Mouse (Mus musculus) lung, postnatal 0 days (tissue): ENCODE measurements around the gene Tst. TPM values are rescaled to one million over a fixed set of nuclear protein-coding genes. Genes with fewer than 3 reads are reported as not detected.

Experiments
- ATAC-seq: fragments of 200-750 bp; cut with Nextera tagmentation; 2 replicates; pipeline ENCODE4 v1.8.0; 2017; ENCODE audit warnings: moderate library complexity
- DNase-seq: peaks from one replicate; pipeline ENCODE4 v3.0.0-alpha.2; 2016; ENCODE audit warnings: low spot score
- H3K27ac ChIP-seq: fragments of 300-500 bp; sonication (generic); 2 replicates; pipeline ENCODE4 v1.5.1; 2014; ENCODE audit warnings: antibody characterized with exemption, mild to moderate bottlenecking, low read length, mixed read lengths
- H3K27me3 ChIP-seq: fragments of 300-500 bp; sonication (generic); replicated peaks from 2 replicates; pipeline ENCODE4 v1.6.1; 2014; ENCODE audit warnings: low read length, mixed read lengths; ENCODE audit not compliant: insufficient read depth
- H3K36me3 ChIP-seq: fragments of 300-500 bp; sonication (generic); 2 replicates; pipeline ENCODE4 v1.6.1; 2014; ENCODE audit warnings: low read length, mixed read lengths; ENCODE audit not compliant: insufficient read depth
- H3K4me1 ChIP-seq: fragments of 300-500 bp; sonication (generic); 2 replicates; pipeline ENCODE4 v1.6.1; 2014; ENCODE audit warnings: antibody characterized with exemption, low read depth, low read length, mixed read lengths; ENCODE audit not compliant: insufficient read depth
- H3K4me2 ChIP-seq: fragments of 300-500 bp; sonication (generic); replicated peaks from 2 replicates; pipeline ENCODE4 v1.6.1; 2014; ENCODE audit warnings: low read depth, mild to moderate bottlenecking, low read length, moderate library complexity, mixed read lengths
- H3K4me3 ChIP-seq: fragments of 300-500 bp; sonication (generic); 2 replicates; pipeline ENCODE4 v1.5.1; 2014; ENCODE audit warnings: low read depth, low read length
- H3K9ac ChIP-seq: fragments of 300-500 bp; sonication (generic); replicated peaks from 2 replicates; pipeline ENCODE4 v1.6.1; 2014; ENCODE audit warnings: low read depth, mild to moderate bottlenecking
- H3K9me3 ChIP-seq: fragments of 300-500 bp; sonication (generic); 2 replicates; pipeline ENCODE4 v1.6.1; 2016; ENCODE audit warnings: low read length, mixed read lengths
- CTCF ChIP-seq: IDR thresholded peaks from 2 replicates; pipeline ENCODE4 v1.5.1; 2016; ENCODE audit warnings: antibody characterized with exemption, mild to moderate bottlenecking
- EP300 ChIP-seq: IDR thresholded peaks from 2 replicates; pipeline ENCODE4 v1.6.1; 2016; ENCODE audit warnings: antibody characterized with exemption, mild to moderate bottlenecking, control low read depth
- WGBS: fragments of 180-500 bp; shearing (Covaris S2); extraction: QIAGEN DNeasy Blood & Tissue Kit; methylation state at CpG from one replicate; pipeline ENCODE4 v1.1.7; 2014; 5-methylcytosine and 5-hydroxymethylcytosine counted together
- polyA plus RNA-seq: library from polyadenylated mRNA; unstranded; fragments of >200 nt; fragmentation: Nextera tagmentation; extraction: Ambion mirVana; gene quantifications from 2 replicates; pipeline ENCODE4 v1.2.1, GENCODE M21; 2015

The Tst gene
- polyA plus RNA-seq, 1 experiment from 2014 or later = 171 TPM

GRCm38 (mm10) chr15:78438505-78438904 lies 32.8 kb upstream of the Tst start:
- Histone ChIP-seq H3K4me3 (no peak overlapping the region), H3K27me3 (no peaks in the 10 kb centered on the region), H3K36me3 (peaks cover 3% of the 10 kb centered on the region; the same call in 1 of the 2 replicates), H3K9ac (no peak overlapping the region), H3K4me1 (no peaks in the 10 kb centered on the region; the same call in 1 of the 2 replicates), H3K9me3 (no peaks in the 10 kb centered on the region), H3K4me2 (no peak overlapping the region), H3K27ac (no peak overlapping the region)
- DNase-seq (no peak), ATAC-seq (no peak)
- no peak for TF ChIP-seq EP300
- no peak for TF ChIP-seq CTCF
- WGBS = 64% methylated on average over 8 of the region's 8 CpGs

GRCm38 (mm10) chr15:78438018-78438394 lies 32.3 kb upstream of the Tst start:
- no peak overlapping the region for H3K4me3 ChIP-seq
- 41% methylated on average over 4 of the region's 4 CpGs for WGBS
- TF ChIP-seq EP300 (no peak), CTCF (no peak)
- no peaks in the 10 kb centered on the region for H3K27me3 ChIP-seq
- no peak for DNase-seq
- H3K9me3 ChIP-seq = no peaks in the 10 kb centered on the region
- H3K9ac ChIP-seq = no peak overlapping the region
- H3K27ac ChIP-seq = no peak overlapping the region
- ATAC-seq = no peak
- peaks cover 3% of the 10 kb centered on the region; the same call in 1 of the 2 replicates for H3K36me3 ChIP-seq
- no peaks in the 10 kb centered on the region; the same call in 1 of the 2 replicates for H3K4me1 ChIP-seq
- H3K4me2 ChIP-seq = no peak overlapping the region

GRCm38 (mm10) chr15:78437237-78438017 lies 31.7 kb upstream of the Tst start:
- no peak overlapping the region for H3K27ac ChIP-seq

GRCm38 (mm10) chr15:78436380-78437192 lies 30.9 kb upstream of the Tst start:
- Histone ChIP-seq H3K4me2 (peak overlapping the region; percentile 54), H3K27ac (no peak overlapping the region), H3K36me3 (peaks cover 3% of the 10 kb centered on the region; the same call in 1 of the 2 replicates), H3K27me3 (no peaks in the 10 kb centered on the region), H3K4me1 (no peaks in the 10 kb centered on the region; the same call in 1 of the 2 replicates), H3K4me3 (no peak overlapping the region; the same call in 1 of the 2 replicates), H3K9ac (no peak overlapping the region), H3K9me3 (no peaks in the 10 kb centered on the region)
- DNase-seq (peak; percentile 93), ATAC-seq (peak; percentile 83)
- 15% methylated on average over 30 of the region's 32 CpGs for WGBS
- TF ChIP-seq EP300 (no peak), CTCF (peak; percentile 52)

More at GRCm38 (mm10) chr15:78437237-78438017, 31.7 kb upstream of the Tst start:
- no peak overlapping the region for H3K9ac ChIP-seq
- TF ChIP-seq CTCF = no peak
- TF ChIP-seq EP300 = no peak
- peak overlapping the region; percentile 54 for H3K4me2 ChIP-seq
- DNase-seq (peak; percentile 40), ATAC-seq (peak; percentile 16)
- no peaks in the 10 kb centered on the region; the same call in 1 of the 2 replicates for H3K4me1 ChIP-seq
- no peaks in the 10 kb centered on the region for H3K9me3 ChIP-seq
- H3K27me3 ChIP-seq = no peaks in the 10 kb centered on the region
- WGBS = 18% methylated on average over 21 of the region's 23 CpGs
- H3K36me3 ChIP-seq = peaks cover 3% of the 10 kb centered on the region; the same call in 1 of the 2 replicates
- no peak overlapping the region; the same call in 1 of the 2 replicates for H3K4me3 ChIP-seq

- peaks cover 3% of the 10 kb centered on the region; the same call in 1 of the 2 replicates for H3K36me3 ChIP-seq
- H3K27ac ChIP-seq = no peak overlapping the region
- TF ChIP-seq EP300 (no peak), CTCF (no peak)
- DNase-seq (no peak), ATAC-seq (no peak)
- no peaks in the 10 kb centered on the region; the same call in 1 of the 2 replicates for H3K4me1 ChIP-seq
- H3K9me3 ChIP-seq = no peaks in the 10 kb centered on the region
- H3K9ac ChIP-seq = no peak overlapping the region
- WGBS = 86% methylated on average over 11 of the region's 11 CpGs
- H3K4me3 ChIP-seq = no peak overlapping the region
- H3K27me3 ChIP-seq = no peaks in the 10 kb centered on the region
- no peak overlapping the region for H3K4me2 ChIP-seq
These were observed 30.0 kb upstream of the Tst start for GRCm38 (mm10) chr15:78435681-78436080.
